Mouse (Mus musculus) adrenal gland, postnatal 36 days (tissue): ENCODE data around the gene 4930524J08Rik. TPM values are rescaled to one million over a fixed set of nuclear protein-coding genes. Genes with fewer than 3 reads are reported as not detected.

Source experiments
- DNase-seq, 2 experiments: peaks; one replicate each; pipeline ENCODE4 v3.0.0; 2021; ENCODE audit warnings: mixed read lengths in 1 of 2
- long read RNA-seq, 2 experiments: library from polyadenylated mRNA; stranded (forward); transcript quantifications; one replicate each; pipeline ENCODE4 v2.0.0; 2021; ENCODE audit warnings: borderline sequencing depth in 2 of 2
- total RNA-seq, 2 experiments: library from RNA; stranded (reverse); gene quantifications; 2 replicates each; pipeline ENCODE4 v1.2.3; 2021

4930524J08Rik gene
- 1 to 10 TPM; 1.2 to 2.2 TPM for total RNA-seq
- long read RNA-seq, experiment 1, partial matches to known transcripts, result 0 of 1 reads
- long read RNA-seq, experiment 1, other reads (novel, unspliced or antisense), result 0 of 1 reads
- long read RNA-seq, experiment 2, partial matches to known transcripts, result 0 of 1 reads
- long read RNA-seq, experiment 2, other reads (novel, unspliced or antisense), result 0 of 1 reads

- DNase-seq, result peak; percentile 95
Observed at GRCm38 (mm10) chr5:99978699-99979442, at the start of gene 4930524J08Rik, which contains the start of gene Hnrnpd. TSS of gene 4930524J08Rik (plus strand) at chr5:99979061. TSS of gene Hnrnpd (minus strand) at chr5:99978938.

GRCm38 (mm10) chr5:99931910-99932309 lies 47.0 kb upstream of the 4930524J08Rik start:
- DNase-seq, result no peak

- DNase-seq, result no peak
Observed at GRCm38 (mm10) chr5:99939440-99939839, 39.4 kb upstream of the 4930524J08Rik start.

DNA sequence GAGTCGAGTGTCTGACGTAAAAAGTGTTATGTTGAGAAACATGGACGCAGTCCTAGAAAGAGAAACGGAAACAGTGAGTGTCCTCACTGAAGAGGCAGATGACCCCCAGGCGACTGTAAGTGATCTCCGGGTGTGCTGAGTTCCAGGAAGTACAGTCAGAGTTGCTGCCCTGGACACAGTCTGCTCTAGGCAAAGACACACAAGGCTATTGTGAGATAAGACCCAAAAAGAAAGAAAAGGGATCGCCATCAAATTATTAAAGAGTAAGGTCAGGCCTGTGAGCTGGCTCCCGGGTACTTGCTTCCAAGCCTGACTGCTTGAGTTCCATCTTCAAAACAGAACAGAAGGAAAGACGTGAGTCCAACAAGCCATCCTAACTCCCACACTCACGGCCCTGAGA lies 37.6 kb upstream of the 4930524J08Rik start:
- no peak for DNase-seq

- DNase-seq, result peak; percentile 57 to 64
Observed at GRCm38 (mm10) chr5:99941776-99942502, 36.9 kb upstream of the 4930524J08Rik start.

- no peak for DNase-seq
Observed at GRCm38 (mm10) chr5:99952513-99952912, 26.3 kb upstream of the 4930524J08Rik start.

DNA sequence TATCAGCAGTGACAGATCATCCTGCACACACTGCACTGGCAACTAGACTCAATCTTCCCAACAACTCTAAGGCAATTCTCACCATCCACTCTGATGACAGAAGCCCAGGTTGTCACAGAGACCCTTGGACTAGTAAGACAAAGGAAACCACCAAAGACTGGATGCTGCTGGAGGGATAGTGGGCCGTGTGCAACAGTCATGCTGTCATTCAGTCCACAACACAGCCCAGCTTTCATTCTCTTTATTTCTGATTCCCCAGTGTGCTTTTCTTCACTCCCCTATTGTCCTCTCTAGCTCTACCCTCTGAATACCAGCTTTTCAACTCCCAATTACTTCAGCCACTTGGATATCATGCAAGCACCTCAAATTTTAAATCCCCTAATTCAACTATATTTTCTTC lies 25.0 kb upstream of the 4930524J08Rik start:
- no peak for DNase-seq

DNA sequence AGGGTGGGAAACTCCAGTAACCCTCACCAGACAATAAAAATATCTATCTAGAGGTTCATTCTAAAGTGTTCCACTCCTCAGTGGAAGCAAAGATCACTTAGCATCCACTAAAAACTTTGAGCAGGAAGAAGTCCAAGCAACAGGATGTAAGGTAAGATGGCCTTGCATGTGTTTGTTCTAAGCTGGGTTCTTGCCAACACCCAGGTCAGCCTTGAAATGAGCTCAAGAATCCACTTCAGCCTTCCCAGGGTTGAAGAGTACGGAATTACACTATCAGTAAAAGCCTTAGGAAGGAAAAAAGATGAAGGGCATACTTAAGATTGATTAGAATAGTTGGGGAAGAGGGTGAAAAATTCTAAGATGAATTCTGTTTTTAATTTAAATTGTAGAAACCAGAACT lies 20.2 kb upstream of the 4930524J08Rik start:
- DNase-seq, result no peak

GRCm38 (mm10) chr5:99959236-99959936 lies 19.5 kb upstream of the 4930524J08Rik start:
- DNase-seq, result no peak

DNA sequence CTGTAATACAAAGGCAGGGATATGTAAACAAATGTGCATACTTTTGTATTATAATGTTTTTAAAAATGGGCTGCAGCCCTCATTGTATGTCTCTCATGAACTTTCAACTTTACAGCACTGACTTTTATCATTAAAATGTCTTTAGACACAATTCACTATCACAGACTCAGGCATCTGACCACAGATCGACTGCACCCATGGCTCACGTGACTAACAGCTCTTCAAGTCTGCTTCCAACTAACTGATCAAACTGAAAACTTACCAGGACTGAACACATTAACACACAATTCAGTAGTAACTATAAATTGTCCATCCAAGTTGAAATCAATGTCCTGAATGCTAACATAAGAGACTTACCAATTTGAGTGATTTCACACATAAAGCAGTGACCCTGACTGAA lies 18.9 kb upstream of the 4930524J08Rik start:
- no peak for DNase-seq

GRCm38 (mm10) chr5:99973941-99974340 lies 4.9 kb upstream of the 4930524J08Rik start:
- peak; percentile 13 to 25 for DNase-seq

- DNase-seq, result no peak
Observed at GRCm38 (mm10) chr5:99975061-99975460, 3.8 kb upstream of the 4930524J08Rik start.

DNA sequence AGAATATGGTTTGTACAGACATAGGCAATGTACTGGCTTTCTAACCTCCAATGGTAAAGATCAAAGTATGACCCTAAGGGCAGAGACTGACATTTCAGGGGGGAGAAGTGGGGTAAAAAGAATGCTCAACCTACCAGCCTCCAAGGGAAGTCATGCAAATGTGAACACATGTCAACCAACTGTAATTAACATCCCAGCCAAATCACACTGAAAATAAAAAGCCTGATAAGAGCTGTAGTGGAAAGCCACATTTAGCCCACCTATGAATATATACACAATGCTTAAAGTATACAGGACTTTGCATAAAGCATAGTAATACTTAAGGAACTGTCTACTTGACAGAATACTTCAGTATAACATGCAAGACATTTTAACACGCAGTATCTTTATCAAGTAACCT lies 3.1 kb upstream of the 4930524J08Rik start:
- no peak for DNase-seq

DNA sequence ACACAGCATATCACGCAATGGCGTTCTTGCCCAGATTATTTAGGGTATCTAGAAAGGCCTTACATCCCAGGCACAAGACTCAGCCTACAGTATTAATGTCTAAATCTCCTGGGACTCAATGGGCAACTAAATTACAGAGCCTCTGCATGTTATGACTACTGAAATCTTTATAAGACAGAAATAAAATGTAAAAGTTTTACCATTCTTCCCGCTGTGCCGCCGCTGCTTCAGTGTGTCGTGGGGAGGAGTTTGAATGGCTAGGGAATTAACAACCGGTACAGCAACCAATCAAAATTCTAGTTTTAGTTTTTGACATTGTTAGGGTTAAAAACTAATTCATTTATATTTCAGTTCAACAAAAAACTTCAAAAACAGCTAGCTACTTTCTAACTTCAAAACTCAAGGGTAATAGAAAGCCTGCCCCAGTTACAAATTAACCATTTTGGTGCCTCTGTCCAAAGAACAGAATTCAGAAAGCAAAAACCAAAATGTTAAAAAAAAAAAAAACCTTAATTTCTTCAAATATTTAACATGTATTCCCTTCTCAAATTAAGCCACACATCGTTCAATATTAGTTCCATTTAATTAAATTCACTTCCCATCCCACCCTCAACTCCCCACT lies 2.4 kb upstream of the 4930524J08Rik start:
- peak in 1 of 2 experiments; percentile 12 for DNase-seq

DNA sequence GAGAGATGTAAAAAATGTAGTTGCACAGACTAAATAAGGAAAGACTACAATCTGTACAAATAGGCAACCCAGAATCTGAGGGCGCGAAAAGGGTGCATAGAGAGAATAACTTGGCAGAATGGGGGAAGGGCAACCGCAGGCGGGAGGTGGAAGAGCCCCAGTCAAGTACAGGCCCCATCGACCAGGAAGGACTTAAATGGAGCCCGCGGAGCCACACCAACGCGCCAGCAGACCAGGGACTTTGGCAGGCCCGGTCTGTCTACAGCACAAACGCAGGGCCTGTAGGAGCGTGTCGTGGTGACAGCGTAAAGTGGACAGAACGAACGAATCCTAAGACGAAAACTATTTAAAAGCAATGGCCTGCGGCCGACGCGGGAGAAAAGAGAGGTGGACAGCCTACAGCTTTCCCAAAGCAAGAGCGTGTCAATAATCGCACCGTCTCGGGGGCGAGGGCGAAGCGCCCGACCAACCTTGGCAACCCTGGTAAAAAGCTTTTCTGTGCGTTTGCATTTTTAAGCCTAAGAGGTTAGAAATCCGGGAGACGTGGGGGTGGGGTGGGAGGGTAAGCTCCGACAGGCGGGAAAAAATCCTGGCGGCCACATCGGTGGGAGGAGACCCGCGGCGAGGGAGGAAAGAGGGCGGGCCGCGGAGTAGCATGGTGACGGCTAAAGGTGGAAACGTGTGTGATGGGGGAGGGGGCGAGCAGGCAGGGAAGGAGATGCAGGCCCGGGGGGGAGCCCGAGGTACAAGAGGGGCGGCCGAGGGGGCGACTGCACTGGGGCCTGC lies 1.2 kb upstream of the 4930524J08Rik start:
- DNase-seq, result peak; percentile 89 to 91

- no peak for DNase-seq
Observed at GRCm38 (mm10) chr5:99983452-99984061, 4.7 kb downstream of the 4930524J08Rik start.

GRCm38 (mm10) chr5:99994166-99994565 lies 15.3 kb downstream of the 4930524J08Rik start:
- DNase-seq, result peak in 1 of 2 experiments; percentile 29

DNA sequence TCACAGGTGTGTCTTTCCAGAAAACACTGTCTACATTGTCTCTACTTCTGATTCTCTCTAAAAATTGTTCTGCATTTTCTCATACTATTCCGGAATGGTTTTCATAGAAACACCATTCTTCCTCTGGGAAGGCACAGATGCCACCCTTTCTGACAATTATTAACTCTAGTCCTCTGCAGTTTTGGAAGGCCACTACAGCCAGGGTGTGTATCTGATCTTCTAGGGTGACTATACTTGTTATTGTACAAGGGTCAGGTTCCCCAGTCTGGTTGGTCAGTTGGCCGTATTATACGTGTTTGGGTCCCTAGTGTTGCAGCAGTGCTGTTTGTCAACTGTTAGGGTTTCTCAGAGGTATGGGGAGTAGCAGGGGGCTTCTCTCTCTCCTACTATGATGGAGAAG lies 15.8 kb downstream of the 4930524J08Rik start:
- DNase-seq, result no peak

GRCm38 (mm10) chr5:100000048-100000447 lies 21.2 kb downstream of the 4930524J08Rik start:
- DNase-seq, result no peak

DNA sequence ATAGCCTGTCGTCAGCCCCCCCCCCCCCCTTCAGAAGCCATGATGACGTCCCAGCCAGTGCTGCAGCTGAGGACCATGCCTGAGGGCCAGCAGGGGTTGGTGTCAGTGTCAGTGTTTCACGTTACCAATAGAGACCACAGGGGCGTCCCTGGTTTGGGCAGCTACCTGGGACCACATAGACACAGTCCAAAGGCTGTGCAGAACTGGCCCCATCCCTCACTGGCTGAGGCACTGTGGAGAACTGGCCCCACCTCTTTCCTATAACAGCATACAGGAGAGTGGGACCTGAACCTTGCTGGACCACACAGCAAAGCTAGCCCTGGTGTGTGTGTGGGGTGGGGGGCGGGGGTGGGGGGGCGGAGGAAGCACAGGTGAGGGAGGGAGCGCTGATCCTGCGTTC lies 21.6 kb downstream of the 4930524J08Rik start:
- no peak for DNase-seq

- DNase-seq, result no peak
Observed at GRCm38 (mm10) chr5:100003895-100004294, 25.0 kb downstream of the 4930524J08Rik start.
